Mouse (Mus musculus) CH12.LX (cell line): ENCODE results near the gene Tshz2. TPM values are rescaled to one million over a fixed set of nuclear protein-coding genes. Genes with fewer than 3 reads are reported as not detected.

Experiments used
- DNase-seq: peaks from one replicate; pipeline ENCODE4 v3.0.0-alpha.2; 2013; ENCODE audit errors: extremely low read depth
- H3K27ac ChIP-seq: 2 replicates; pipeline ENCODE4 v1.5.1; 2012; ENCODE audit warnings: low read depth, mild to moderate bottlenecking, control low read depth, moderate library complexity; ENCODE audit not compliant: insufficient read depth
- H3K27me3 ChIP-seq: replicated peaks from 2 replicates; pipeline ENCODE3; 2012; ENCODE audit warnings: inconsistent platforms
- H3K36me3 ChIP-seq, 2 experiments: replicated peaks in 1 of 2; 2 replicates each; pipeline versions ENCODE3 to v1.6.1; 2012; ENCODE audit warnings: inconsistent platforms in 1 of 2, low read length in 1 of 2, mild to moderate bottlenecking in 1 of 2, mixed read lengths in 1 of 2, moderate library complexity in 1 of 2; ENCODE audit not compliant: control insufficient read depth in 1 of 2, insufficient read depth in 1 of 2
- H3K4me1 ChIP-seq, 2 experiments: 2 replicates each; pipeline ENCODE4 v1.6.1; 2012; ENCODE audit warnings: inconsistent platforms in 1 of 2, moderate library complexity in 1 of 2; ENCODE audit not compliant: insufficient read depth in 2 of 2, control insufficient read depth in 1 of 2
- H3K4me2 ChIP-seq: 2 replicates; pipeline ENCODE4 v1.6.1; 2012; ENCODE audit warnings: low read depth, mild to moderate bottlenecking, control low read depth; ENCODE audit not compliant: poor library complexity, insufficient read depth, severe bottlenecking
- H3K4me3 ChIP-seq, 3 experiments: fragments of 150-350 bp in 1 of 3; sonication (generic) in 1 of 3; replicated peaks in 1 of 3; 2 replicates each; pipeline versions ENCODE3 to v1.5.1; 2011 to 2012; ENCODE audit warnings: low read depth in 2 of 3, low read length in 2 of 3, mild to moderate bottlenecking in 2 of 3, moderate library complexity in 2 of 3, control low read depth in 1 of 3, improper control_type of control experiment in 1 of 3, inconsistent platforms in 1 of 3, mixed read lengths in 1 of 3; ENCODE audit not compliant: poor library complexity in 1 of 3
- H3K79me2 ChIP-seq: replicated peaks from 2 replicates; pipeline ENCODE4 v1.6.1; 2012; ENCODE audit warnings: mild to moderate bottlenecking, moderate library complexity; ENCODE audit not compliant: control insufficient read depth, poor library complexity, insufficient read depth, severe bottlenecking; ENCODE audit errors: extremely low read depth
- H3K9ac ChIP-seq: 2 replicates; pipeline ENCODE4 v1.6.1; 2012; ENCODE audit warnings: low read depth, mild to moderate bottlenecking, control low read depth, moderate library complexity; ENCODE audit not compliant: insufficient read depth
- H3K9me3 ChIP-seq: replicated peaks from 2 replicates; pipeline ENCODE3; 2012; ENCODE audit warnings: low read length, inconsistent platforms, mixed read lengths
- BHLHE40 ChIP-seq: IDR thresholded peaks from 2 replicates; pipeline ENCODE4 v1.6.1; 2011; ENCODE audit warnings: mild to moderate bottlenecking, low read depth, low read length, improper control_type of control experiment
- CHD1 ChIP-seq: IDR thresholded peaks from 2 replicates; pipeline ENCODE4 v1.6.1; 2012; ENCODE audit warnings: low read depth, low read length, improper control_type of control experiment, inconsistent platforms
- CTCF ChIP-seq, 2 experiments: IDR thresholded peaks in 1 of 2; conservative IDR thresholded peaks in 1 of 2; 2 replicates each; pipeline ENCODE4 v1.5.1; 2011 to 2012; ENCODE audit warnings: low read depth in 2 of 2, low read length in 2 of 2, improper control_type of control experiment in 1 of 2, inconsistent platforms in 1 of 2, mild to moderate bottlenecking in 1 of 2, moderate library complexity in 1 of 2
- ELF1 ChIP-seq: IDR thresholded peaks from 2 replicates; pipeline ENCODE4 v1.6.1; 2014; ENCODE audit warnings: low read depth, mild to moderate bottlenecking, inconsistent platforms, low read length, improper control_type of control experiment
- ETS1 ChIP-seq: conservative IDR thresholded peaks from 2 replicates; pipeline ENCODE4 v1.6.1; 2012; ENCODE audit warnings: low read depth, mild to moderate bottlenecking, inconsistent platforms, low read length, improper control_type of control experiment, moderate library complexity
- GABPA ChIP-seq: IDR thresholded peaks from 2 replicates; pipeline ENCODE4 v1.6.1; 2012; ENCODE audit warnings: low read depth, low read length, improper control_type of control experiment, inconsistent platforms; ENCODE audit not compliant: insufficient replicate concordance
- HCFC1 ChIP-seq: IDR thresholded peaks from 2 replicates; pipeline ENCODE4 v1.6.1; 2012; ENCODE audit warnings: low read depth, mild to moderate bottlenecking, inconsistent platforms, low read length, improper control_type of control experiment
- IRF4 ChIP-seq: IDR thresholded peaks from 2 replicates; pipeline ENCODE4 v1.6.1; 2014; ENCODE audit warnings: low read depth, mild to moderate bottlenecking, inconsistent platforms, low read length, improper control_type of control experiment
- JUND ChIP-seq: conservative IDR thresholded peaks from 2 replicates; pipeline ENCODE4 v1.6.1; 2011; ENCODE audit warnings: low read depth, low read length, improper control_type of control experiment
- KAT2A ChIP-seq: IDR thresholded peaks from 2 replicates; pipeline ENCODE4 v1.6.1; 2012; ENCODE audit warnings: low read length, improper control_type of control experiment, inconsistent platforms; ENCODE audit not compliant: insufficient replicate concordance
- MAFK ChIP-seq: IDR thresholded peaks from 2 replicates; pipeline ENCODE4 v1.6.1; 2011; ENCODE audit warnings: low read length, improper control_type of control experiment; ENCODE audit not compliant: insufficient replicate concordance
- MAX ChIP-seq: IDR thresholded peaks from 2 replicates; pipeline ENCODE4 v1.6.1; 2011; ENCODE audit warnings: low read length, improper control_type of control experiment
- MEF2A ChIP-seq: IDR thresholded peaks from 2 replicates; pipeline ENCODE4 v1.6.1; 2014; ENCODE audit warnings: low read depth, mild to moderate bottlenecking, inconsistent platforms, low read length, improper control_type of control experiment, borderline replicate concordance
- MXI1 ChIP-seq: IDR thresholded peaks from 2 replicates; pipeline ENCODE4 v1.6.1; 2011; ENCODE audit warnings: mild to moderate bottlenecking, low read depth, low read length, improper control_type of control experiment
- MYC ChIP-seq: IDR thresholded peaks from 2 replicates; pipeline ENCODE4 v1.6.1; 2011; ENCODE audit warnings: low read depth, mild to moderate bottlenecking, improper control_type of control experiment, low read length
- NRF1 ChIP-seq: IDR thresholded peaks from 2 replicates; pipeline ENCODE4 v1.6.1; 2014; ENCODE audit warnings: low read depth, mild to moderate bottlenecking, inconsistent platforms, low read length, improper control_type of control experiment, moderate library complexity
- POLR2AphosphoS2 ChIP-seq: IDR thresholded peaks from 2 replicates; pipeline ENCODE4 v1.6.1; 2011; ENCODE audit warnings: low read depth, low read length, improper control_type of control experiment
- RAD21 ChIP-seq: IDR thresholded peaks from 2 replicates; pipeline ENCODE4 v1.6.1; 2011; ENCODE audit warnings: low read depth, mild to moderate bottlenecking, low read length, improper control_type of control experiment, moderate library complexity
- RCOR1 ChIP-seq: conservative IDR thresholded peaks from 2 replicates; pipeline ENCODE4 v1.6.1; 2012; ENCODE audit warnings: low read depth, mild to moderate bottlenecking, inconsistent platforms, low read length, improper control_type of control experiment
- SMC3 ChIP-seq: IDR thresholded peaks from 2 replicates; pipeline ENCODE4 v1.6.1; 2011; ENCODE audit warnings: low read depth, low read length, improper control_type of control experiment
- TBP ChIP-seq: conservative IDR thresholded peaks from 2 replicates; pipeline ENCODE4 v1.6.1; 2011; ENCODE audit warnings: low read depth, low read length, improper control_type of control experiment
- UBTF ChIP-seq: IDR thresholded peaks from 2 replicates; pipeline ENCODE4 v1.6.1; 2012; ENCODE audit warnings: low read depth, mild to moderate bottlenecking, inconsistent platforms, low read length, improper control_type of control experiment, moderate library complexity
- USF1 ChIP-seq: IDR thresholded peaks from 2 replicates; pipeline ENCODE4 v1.6.1; 2014; ENCODE audit warnings: low read depth, mild to moderate bottlenecking, inconsistent platforms, low read length, improper control_type of control experiment
- ZC3H11A ChIP-seq: IDR thresholded peaks from 2 replicates; pipeline ENCODE4 v1.6.1; 2012; ENCODE audit warnings: low read depth, mild to moderate bottlenecking, inconsistent platforms, low read length, improper control_type of control experiment
- ZKSCAN1 ChIP-seq: IDR thresholded peaks from 2 replicates; pipeline ENCODE4 v1.6.1; 2012; ENCODE audit warnings: low read depth, inconsistent platforms, low read length, improper control_type of control experiment, borderline replicate concordance
- ZNF384 ChIP-seq: IDR thresholded peaks from 2 replicates; pipeline ENCODE4 v1.6.1; 2012; ENCODE audit warnings: low read depth, low read length, improper control_type of control experiment, inconsistent platforms
- dilution Hi-C: fragments of 300-500 bp; cut with MboI; formaldehyde crosslinking; loops from 2 replicates; pipeline ENCODE4 v1.14.3; 2020; ENCODE audit warnings: low sequenced_read_pairs; ENCODE audit not compliant: extremely low pct_unique_long_range_greater_than_20kb, extremely low pct_ligation_motif_present
- in situ Hi-C: fragments of 300-500 bp; cut with MboI; formaldehyde crosslinking; loops from 3 replicates; pipeline ENCODE4 v1.14.3; 2019; ENCODE audit warnings: low sequenced_read_pairs, low pct_ligation_motif_present, low pct_unique_long_range_greater_than_20kb, mixed read lengths
- polyA plus RNA-seq: library from polyadenylated mRNA; unstranded; fragments of >175 nt; gene quantifications from 2 replicates; pipeline ENCODE4 v1.2.1, GENCODE M21; 2012; ENCODE audit warnings: low read depth; ENCODE audit not compliant: insufficient read length
- total RNA-seq, 2 experiments: library from RNA; depleted of rRNA; stranded (reverse); fragments of 300-350 nt in 1 of 2; fragments of >200 nt in 1 of 2; gene quantifications; 2 replicates each; pipeline ENCODE4 v1.2.3; 2012 to 2014

Gene Tshz2
- total and polyA plus RNA-seq, 3 experiments = not detected

DNA sequence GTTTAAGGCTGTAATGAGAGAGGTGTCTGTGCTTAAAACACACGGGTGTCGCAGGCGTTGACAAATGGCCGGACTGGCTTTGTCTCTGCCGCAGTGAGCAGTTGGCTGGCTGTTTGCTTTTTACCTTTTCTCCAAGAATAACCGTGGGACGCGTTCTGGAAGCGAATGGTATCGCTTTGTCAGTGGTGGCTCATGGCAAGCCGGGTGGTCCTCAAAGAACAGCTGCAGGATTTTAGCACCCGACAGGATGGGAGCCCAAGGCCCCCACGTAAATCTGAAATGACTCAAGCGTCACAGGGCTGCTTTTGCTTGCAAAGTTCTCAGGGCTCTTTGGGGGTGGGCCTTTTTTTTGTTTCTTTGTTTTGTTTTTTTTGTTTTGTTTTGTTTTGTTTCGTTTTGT lies 193.5 kb downstream of the Tshz2 start:
- H3K9ac ChIP-seq = no peak overlapping the region
- no peaks in the 10 kb centered on the region for H3K36me3 ChIP-seq
- dilution Hi-C loops = no loop called here
- peaks cover 75% of the 10 kb centered on the region for H3K9me3 ChIP-seq
- DNase-seq = no peak
- no peak overlapping the region for H3K27ac ChIP-seq
- H3K4me3 ChIP-seq = no peak overlapping the region
- H3K27me3 ChIP-seq = no peaks in the 10 kb centered on the region
- H3K4me2 ChIP-seq = no peak overlapping the region
- no peak for TF ChIP-seq IRF4
- no peak for TF ChIP-seq MXI1
- no peak for TF ChIP-seq ETS1
- no peak for TF ChIP-seq MYC
- TF ChIP-seq RAD21 = no peak
- no peak for TF ChIP-seq HCFC1
- no peak for TF ChIP-seq MEF2A
- no peak for TF ChIP-seq BHLHE40
- no peak for TF ChIP-seq ZC3H11A
- TF ChIP-seq ZKSCAN1 = no peak
- TF ChIP-seq CHD1 = no peak
- no peak for TF ChIP-seq KAT2A
- H3K79me2 ChIP-seq = no peaks in the 10 kb centered on the region
- no peaks in the 10 kb centered on the region for H3K4me1 ChIP-seq
- in situ Hi-C loops = no loop called here

DNA sequence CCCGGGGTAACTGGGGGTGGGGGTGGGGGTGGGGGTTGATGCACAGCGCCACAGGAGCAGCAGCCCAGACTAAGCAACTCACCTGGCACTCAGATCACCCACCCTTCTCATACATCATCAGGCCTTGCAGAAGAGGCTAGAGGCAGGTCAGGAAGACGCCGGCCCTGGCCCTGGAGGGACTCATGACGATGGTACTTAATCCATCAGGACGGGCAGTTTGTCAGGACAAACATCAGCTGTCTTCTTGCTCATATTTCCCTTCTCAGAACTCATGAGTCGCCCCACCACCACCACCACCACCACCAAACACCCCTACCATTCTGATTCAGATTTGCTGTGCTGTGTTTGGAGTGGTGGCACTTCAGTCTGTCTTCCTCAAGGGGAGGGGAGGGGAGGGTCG lies 194.0 kb downstream of the Tshz2 start:
- Histone ChIP-seq H3K27ac (no peak overlapping the region), H3K9me3 (peaks cover 75% of the 10 kb centered on the region), H3K79me2 (no peaks in the 10 kb centered on the region), H3K4me1 (no peaks in the 10 kb centered on the region), H3K36me3 (no peaks in the 10 kb centered on the region), H3K27me3 (no peaks in the 10 kb centered on the region), H3K4me3 (no peak overlapping the region), H3K9ac (no peak overlapping the region), H3K4me2 (no peak overlapping the region)
- in situ Hi-C loops = no loop called here
- TF ChIP-seq JUND = no peak
- no peak for TF ChIP-seq RCOR1
- TF ChIP-seq CHD1 = no peak
- no peak for TF ChIP-seq CTCF (conservative IDR thresholded peaks at IDR 0.05 in 1 of 2, IDR thresholded peaks at IDR 0.05 in 1 of 2; ENCODE audit: low read depth in 2 of 2, low read length in 2 of 2)
- TF ChIP-seq ZNF384 = no peak
- no peak for TF ChIP-seq TBP
- no peak for TF ChIP-seq MAFK
- no peak for TF ChIP-seq IRF4
- TF ChIP-seq SMC3 = no peak
- TF ChIP-seq MXI1 = no peak
- no peak for TF ChIP-seq USF1
- TF ChIP-seq ZC3H11A = no peak
- TF ChIP-seq MEF2A = no peak
- no peak for TF ChIP-seq NRF1
- no peak for TF ChIP-seq MAX
- no peak for TF ChIP-seq KAT2A
- no peak for TF ChIP-seq POLR2AphosphoS2
- TF ChIP-seq GABPA = no peak
- TF ChIP-seq UBTF = no peak
- no peak for TF ChIP-seq ELF1
- dilution Hi-C loops = no loop called here
- no peak for DNase-seq
